Mouse (Mus musculus) heart, embryonic 11.5 days (tissue): ENCODE measurements around the gene Frmd7. TPM values are rescaled to one million over a fixed set of nuclear protein-coding genes. Genes with fewer than 3 reads are reported as not detected.

Source experiments
- ATAC-seq: fragments of 200-750 bp; cut with Nextera tagmentation; replicated peaks from 2 replicates; pipeline ENCODE4 v1.8.0; 2017; ENCODE audit warnings: moderate library complexity; ENCODE audit not compliant: insufficient number of reproducible peaks, low FRiP score, low TSS enrichment
- H3K27ac ChIP-seq: fragments of 300-500 bp; sonication (generic); 2 replicates; pipeline ENCODE4 v1.5.1; 2014; ENCODE audit warnings: mild to moderate bottlenecking, low read depth, low read length
- H3K27me3 ChIP-seq: fragments of 300-500 bp; sonication (generic); 2 replicates; pipeline ENCODE4 v1.6.1; 2014; ENCODE audit warnings: mild to moderate bottlenecking, low read length, mixed read lengths; ENCODE audit not compliant: control insufficient read depth, insufficient read depth
- H3K36me3 ChIP-seq: fragments of 300-500 bp; sonication (generic); 2 replicates; pipeline ENCODE4 v1.6.1; 2014; ENCODE audit warnings: mild to moderate bottlenecking, low read length, moderate library complexity, mixed read lengths; ENCODE audit not compliant: control insufficient read depth, insufficient read depth
- H3K4me1 ChIP-seq: fragments of 300-500 bp; sonication (generic); 2 replicates; pipeline ENCODE4 v1.6.1; 2014; ENCODE audit warnings: low read length; ENCODE audit not compliant: control insufficient read depth, insufficient read depth
- H3K4me2 ChIP-seq: fragments of 300-500 bp; sonication (generic); 2 replicates; pipeline ENCODE4 v1.6.1; 2014; ENCODE audit warnings: mild to moderate bottlenecking, moderate library complexity
- H3K4me3 ChIP-seq: fragments of 300-500 bp; sonication (generic); 2 replicates; pipeline ENCODE4 v1.5.1; 2014; ENCODE audit warnings: low read depth, low read length
- H3K9ac ChIP-seq: fragments of 300-500 bp; sonication (generic); 2 replicates; pipeline ENCODE4 v1.6.1; 2014; ENCODE audit warnings: mild to moderate bottlenecking, low read depth, low read length, moderate library complexity
- H3K9me3 ChIP-seq: fragments of 300-500 bp; sonication (generic); replicated peaks from 2 replicates; pipeline ENCODE4 v1.6.1; 2016; ENCODE audit warnings: low read length; ENCODE audit not compliant: control insufficient read depth
- WGBS: fragments of 180-500 bp; shearing (Covaris S2); extraction: QIAGEN DNeasy Blood & Tissue Kit; methylation state at CpG from one replicate; pipeline ENCODE4 v1.1.7; 2014; ENCODE audit not compliant: insufficient replicate concordance; 5-methylcytosine and 5-hydroxymethylcytosine counted together
- polyA plus RNA-seq: library from polyadenylated mRNA; unstranded; fragments of >200 nt; fragmentation: Nextera tagmentation; extraction: Ambion mirVana; gene quantifications from 2 replicates; pipeline ENCODE4 v1.2.1, GENCODE M21; 2014

Frmd7 gene
- polyA plus RNA-seq, 1 experiment from 2014 or later: not detected

DNA sequence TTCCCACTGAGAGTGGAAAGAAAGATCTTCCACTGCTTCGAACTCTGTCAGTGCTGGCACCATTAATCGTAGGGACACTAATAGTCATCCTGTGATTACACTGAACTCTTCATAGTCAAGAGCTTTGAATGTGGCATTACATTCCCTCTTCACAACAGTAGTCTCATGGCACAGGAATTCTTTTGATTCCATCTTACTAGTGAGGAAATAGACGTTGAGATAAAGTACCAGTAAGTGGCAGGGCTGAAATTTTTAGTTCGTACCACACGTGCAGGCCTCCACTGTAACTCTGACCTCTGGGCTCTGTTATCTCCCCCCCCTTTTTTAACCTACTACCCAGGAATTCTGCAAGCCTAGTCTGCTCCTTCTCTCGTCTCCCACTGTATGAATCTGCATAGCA is 20.4 kb upstream of the Frmd7 start:
- Histone ChIP-seq H3K4me3 (no peak overlapping the region), H3K4me2 (no peak overlapping the region), H3K27me3 (no peaks in the 10 kb centered on the region), H3K36me3 (no peaks in the 10 kb centered on the region), H3K4me1 (no peaks in the 10 kb centered on the region), H3K27ac (no peak overlapping the region), H3K9ac (no peak overlapping the region), H3K9me3 (no peaks in the 10 kb centered on the region)
- 35% methylated on average over 6 of the region's 6 CpGs for WGBS
- ATAC-seq: no peak

DNA sequence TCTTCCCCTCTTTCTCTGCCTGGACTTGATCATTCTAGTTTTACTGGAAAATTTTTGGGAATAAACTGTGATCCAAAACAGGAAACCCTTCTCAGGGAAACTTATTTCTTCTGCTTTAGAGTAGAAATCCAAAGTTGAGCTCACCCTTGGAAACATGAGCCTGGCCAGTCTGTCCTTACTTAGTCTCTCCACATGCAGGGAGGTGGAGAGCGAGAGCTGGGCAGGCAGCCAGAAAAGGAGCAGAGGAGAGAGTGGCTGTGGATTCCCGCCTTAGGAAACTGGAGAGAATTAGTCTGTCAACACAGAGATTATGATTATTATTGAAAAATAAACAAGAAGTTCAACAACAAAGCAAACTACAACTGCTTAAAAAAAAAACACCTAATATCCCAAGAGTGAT is 6.1 kb upstream of the Frmd7 start:
- H3K27ac ChIP-seq: no peak overlapping the region
- no peak overlapping the region for H3K9ac ChIP-seq
- WGBS: 31% methylated on average over 2 of the region's 2 CpGs
- ATAC-seq: no peak
- no peak overlapping the region for H3K4me3 ChIP-seq
- no peaks in the 10 kb centered on the region for H3K27me3 ChIP-seq
- H3K36me3 ChIP-seq: no peaks in the 10 kb centered on the region
- no peak overlapping the region for H3K4me2 ChIP-seq
- no peaks in the 10 kb centered on the region for H3K9me3 ChIP-seq
- H3K4me1 ChIP-seq: no peaks in the 10 kb centered on the region

DNA sequence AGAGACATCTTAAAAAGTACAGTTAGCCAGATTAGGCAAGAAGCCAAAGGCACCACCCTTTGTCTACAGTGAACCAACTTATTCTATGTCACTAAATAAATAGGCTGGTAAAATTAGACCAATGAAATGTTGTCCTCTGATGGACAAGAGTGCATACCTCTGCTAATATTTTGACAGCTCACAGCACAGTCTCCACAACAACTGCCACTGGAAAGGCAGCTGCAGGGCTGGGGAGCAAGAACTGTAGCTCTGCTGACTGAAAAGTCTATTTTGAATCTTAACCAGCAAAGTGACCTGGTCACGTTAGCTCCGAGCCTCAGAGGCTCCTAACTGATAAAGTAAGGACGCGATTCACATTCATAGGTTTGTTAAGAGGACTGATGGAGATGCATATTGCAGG is 5.6 kb upstream of the Frmd7 start:
- Histone ChIP-seq H3K27me3 (no peaks in the 10 kb centered on the region), H3K9me3 (no peaks in the 10 kb centered on the region), H3K27ac (no peak overlapping the region), H3K36me3 (no peaks in the 10 kb centered on the region), H3K4me1 (no peaks in the 10 kb centered on the region), H3K4me2 (no peak overlapping the region), H3K9ac (no peak overlapping the region), H3K4me3 (no peak overlapping the region)
- 50% methylated on average over 4 of the region's 4 CpGs for WGBS
- no peak for ATAC-seq

DNA sequence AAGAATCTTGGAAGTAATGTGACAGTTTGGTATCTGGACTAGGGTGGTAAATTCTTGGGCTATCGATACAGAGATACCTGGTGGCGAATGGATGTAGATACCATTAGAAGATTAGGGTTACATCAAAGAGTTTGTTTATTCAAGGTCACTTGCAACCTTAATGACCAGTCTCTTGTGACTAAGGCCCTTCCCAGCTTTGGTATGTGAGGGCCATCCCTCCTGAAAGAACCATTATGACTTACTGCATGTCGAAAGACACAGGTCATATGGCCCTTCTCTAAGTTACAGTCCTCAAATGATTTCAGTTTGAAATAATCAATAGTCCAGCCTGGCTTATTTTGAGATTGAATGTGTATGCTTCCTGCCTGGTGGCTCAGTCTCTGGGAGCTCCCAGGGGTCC is 5.4 kb downstream of the Frmd7 start:
- 69% methylated on average over 3 of the region's 3 CpGs for WGBS
- H3K9ac ChIP-seq: no peak overlapping the region
- no peaks in the 10 kb centered on the region for H3K27me3 ChIP-seq
- no peaks in the 10 kb centered on the region for H3K4me1 ChIP-seq
- no peak overlapping the region for H3K27ac ChIP-seq
- no peak for ATAC-seq
- H3K36me3 ChIP-seq: no peaks in the 10 kb centered on the region
- no peaks in the 10 kb centered on the region for H3K9me3 ChIP-seq
- no peak overlapping the region for H3K4me3 ChIP-seq
- H3K4me2 ChIP-seq: no peak overlapping the region

DNA sequence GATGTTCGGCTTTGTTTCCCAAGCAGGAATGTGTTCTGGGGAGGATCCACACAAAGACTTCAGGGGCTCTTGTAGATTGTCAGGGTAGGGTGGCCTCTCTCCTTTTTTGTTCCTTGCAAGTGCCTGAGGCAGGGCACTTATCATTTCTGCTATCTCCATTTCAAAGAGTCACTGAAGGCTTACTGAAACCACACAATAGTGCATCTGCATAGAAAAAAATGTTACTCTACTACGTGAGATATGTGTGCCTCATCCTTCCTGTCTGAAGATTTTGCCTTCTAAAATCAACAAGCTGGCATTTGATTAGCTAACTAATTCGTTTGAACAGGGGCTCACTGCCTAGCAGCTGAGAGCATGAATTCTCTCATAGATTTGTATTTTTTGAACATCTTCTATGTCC is 12.2 kb downstream of the Frmd7 start:
- ATAC-seq: no peak
- WGBS: 46% methylated on average over 3 of the region's 3 CpGs
- H3K9ac ChIP-seq: no peak overlapping the region

DNA sequence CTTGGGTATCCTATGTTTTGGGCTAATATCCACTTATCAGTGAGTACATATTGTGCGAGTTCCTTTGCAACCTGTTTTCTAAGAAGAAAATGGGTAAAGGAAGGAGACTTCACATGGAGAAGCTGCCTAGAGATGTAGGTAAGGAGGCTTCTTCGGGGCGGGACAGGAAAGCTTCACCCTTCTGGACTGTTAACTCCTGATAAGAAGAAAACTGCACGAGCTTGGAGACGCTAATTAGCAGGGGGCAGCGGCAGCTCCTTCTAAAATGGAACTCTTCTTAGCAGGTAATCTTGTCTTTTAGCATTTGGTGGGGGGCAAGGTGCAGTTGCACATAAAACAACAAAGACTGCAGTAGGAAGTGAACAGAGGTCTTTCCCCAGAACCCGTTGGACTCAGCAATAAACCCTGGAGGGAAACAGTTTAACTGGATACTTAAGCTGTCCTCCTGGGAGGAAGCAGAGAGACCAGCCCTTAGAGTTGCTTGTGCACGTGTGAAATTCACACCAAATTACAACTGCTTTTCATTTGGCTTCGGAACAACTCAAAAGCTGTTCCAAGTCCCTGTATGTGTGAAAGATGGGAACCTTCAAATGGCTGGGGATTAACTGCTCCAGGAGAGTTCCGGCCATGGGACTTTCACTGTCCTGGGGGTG is 15.5 kb downstream of the Frmd7 start:
- no peak overlapping the region for H3K4me3 ChIP-seq
- no peak overlapping the region for H3K4me2 ChIP-seq
- H3K36me3 ChIP-seq: no peaks in the 10 kb centered on the region
- H3K27me3 ChIP-seq: no peaks in the 10 kb centered on the region
- no peaks in the 10 kb centered on the region for H3K4me1 ChIP-seq
- ATAC-seq: no peak
- H3K9ac ChIP-seq: no peak overlapping the region
- H3K27ac ChIP-seq: no peak overlapping the region
- WGBS: 50% methylated on average over 10 of the region's 10 CpGs
- H3K9me3 ChIP-seq: no peaks in the 10 kb centered on the region

More for the DNA sequence above, 12.2 kb downstream of the Frmd7 start:
- no peak overlapping the region for H3K4me2 ChIP-seq
- H3K4me1 ChIP-seq: no peaks in the 10 kb centered on the region
- H3K27me3 ChIP-seq: no peaks in the 10 kb centered on the region
- H3K27ac ChIP-seq: no peak overlapping the region
- no peaks in the 10 kb centered on the region for H3K9me3 ChIP-seq
- H3K4me3 ChIP-seq: no peak overlapping the region
- H3K36me3 ChIP-seq: no peaks in the 10 kb centered on the region

DNA sequence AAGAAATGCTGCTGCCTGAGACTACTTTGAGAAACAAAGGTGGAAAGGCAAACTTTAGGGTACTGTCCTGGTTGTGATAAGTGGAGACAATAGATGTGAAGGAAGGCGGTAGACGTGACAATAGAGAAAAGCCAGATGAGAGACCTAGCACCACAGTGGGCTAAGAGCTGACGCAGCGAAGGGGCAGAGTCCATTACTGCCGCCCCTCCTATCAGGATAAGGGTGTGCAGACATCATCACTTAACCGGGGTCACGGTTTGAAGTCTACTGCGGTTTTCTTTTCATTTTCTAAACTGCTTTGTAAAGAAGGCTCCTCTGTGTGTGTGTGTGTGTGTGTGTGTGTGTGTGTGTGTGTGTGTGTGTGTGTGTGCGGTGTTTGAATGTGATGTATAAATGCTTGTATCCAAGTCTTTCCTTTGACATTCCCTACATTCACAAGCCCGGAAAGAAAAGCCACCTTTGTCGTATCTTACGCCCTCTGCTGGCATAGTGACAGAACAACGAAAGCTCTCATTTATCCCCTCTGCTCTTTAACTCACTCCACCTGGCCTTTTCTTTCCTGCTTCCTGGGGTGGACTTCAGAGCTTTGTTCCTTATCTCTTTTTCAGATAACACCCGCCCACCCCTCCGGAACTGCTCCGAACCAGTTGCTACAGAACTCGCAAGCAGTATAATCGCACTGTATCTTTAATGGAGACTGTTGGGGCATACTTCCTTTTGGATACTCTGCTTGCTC is 17.7 kb downstream of the Frmd7 start:
- H3K4me3 ChIP-seq: no peak overlapping the region; the same call in 1 of the 2 replicates
- no peaks in the 10 kb centered on the region for H3K27me3 ChIP-seq
- peak overlapping the region; percentile 24; the same call in 1 of the 2 replicates for H3K4me2 ChIP-seq
- WGBS: 33% methylated on average over 18 of the region's 18 CpGs
- H3K9ac ChIP-seq: no peak overlapping the region
- H3K27ac ChIP-seq: no peak overlapping the region
- H3K4me1 ChIP-seq: no peaks in the 10 kb centered on the region
- H3K36me3 ChIP-seq: no peaks in the 10 kb centered on the region
- ATAC-seq: no peak
- no peaks in the 10 kb centered on the region for H3K9me3 ChIP-seq

DNA sequence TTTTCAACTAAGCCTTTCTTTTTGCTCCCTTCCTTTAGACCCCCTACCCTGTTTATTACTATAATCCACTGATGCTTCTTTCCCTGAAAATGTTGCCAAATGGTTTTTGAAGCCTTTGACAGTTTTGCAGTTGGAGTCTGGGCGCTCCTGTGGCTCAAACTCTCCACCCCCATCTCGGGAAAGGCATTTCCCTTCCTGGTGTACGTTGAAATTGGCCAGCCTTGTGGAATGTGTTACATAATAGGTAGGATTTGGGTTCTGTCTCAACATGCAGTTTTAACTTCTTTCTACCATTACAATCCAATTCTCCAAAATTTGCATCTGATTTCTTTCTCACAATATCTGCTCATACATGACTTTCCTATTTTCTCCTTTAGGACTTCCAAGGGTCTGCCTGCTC is 23.8 kb downstream of the Frmd7 start:
- Histone ChIP-seq H3K36me3 (no peaks in the 10 kb centered on the region), H3K27ac (no peak overlapping the region), H3K4me1 (no peaks in the 10 kb centered on the region), H3K9ac (no peak overlapping the region), H3K9me3 (no peaks in the 10 kb centered on the region), H3K27me3 (no peaks in the 10 kb centered on the region), H3K4me2 (no peak overlapping the region), H3K4me3 (no peak overlapping the region)
- ATAC-seq: no peak
- 35% methylated on average over 3 of the region's 3 CpGs for WGBS

DNA sequence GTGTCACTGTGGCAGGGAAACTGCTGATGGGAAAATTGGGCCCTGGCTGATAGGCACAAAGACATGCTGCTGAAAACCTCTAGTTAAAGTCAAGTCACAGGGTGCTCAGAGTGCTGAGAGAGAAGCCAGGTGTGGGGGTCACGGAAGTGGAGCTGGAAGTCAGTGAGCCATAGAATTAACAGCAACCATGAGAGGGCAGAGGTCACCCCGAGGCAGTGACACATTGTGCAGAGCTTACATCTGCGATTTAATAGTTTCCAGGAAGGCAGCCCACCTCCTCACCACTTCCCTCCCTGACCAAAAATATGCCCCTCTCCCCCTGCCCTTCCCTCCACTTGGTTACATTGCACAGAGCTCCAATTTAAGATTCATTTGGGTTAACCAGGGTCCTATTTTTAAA is 25.1 kb downstream of the Frmd7 start:
- WGBS: 49% methylated on average over 3 of the region's 3 CpGs
- no peaks in the 10 kb centered on the region for H3K27me3 ChIP-seq
- no peak for ATAC-seq
- H3K4me3 ChIP-seq: no peak overlapping the region
- no peaks in the 10 kb centered on the region for H3K9me3 ChIP-seq
- no peak overlapping the region for H3K4me2 ChIP-seq
- H3K36me3 ChIP-seq: no peaks in the 10 kb centered on the region
- H3K4me1 ChIP-seq: no peaks in the 10 kb centered on the region
- no peak overlapping the region for H3K9ac ChIP-seq
- no peak overlapping the region for H3K27ac ChIP-seq
